Mouse (Mus musculus) urinary bladder, adult 2 months (tissue): ENCODE data around the gene Atp6ap1. TPM values are rescaled to one million over a fixed set of nuclear protein-coding genes. Genes with fewer than 3 reads are reported as not detected.

Source experiments
- DNase-seq: peaks from one replicate; pipeline ENCODE4 v3.0.0; 2022; ENCODE audit warnings: low spot score
- polyA plus RNA-seq: library from polyadenylated mRNA; depleted of rRNA; stranded (reverse); fragments of >200 nt; gene quantifications from 2 replicates; pipeline ENCODE4 v1.2.3, GENCODE M21; 2012; rRNA removed

Atp6ap1 gene
- polyA plus RNA-seq, 1 experiment, result 234 TPM

DNA sequence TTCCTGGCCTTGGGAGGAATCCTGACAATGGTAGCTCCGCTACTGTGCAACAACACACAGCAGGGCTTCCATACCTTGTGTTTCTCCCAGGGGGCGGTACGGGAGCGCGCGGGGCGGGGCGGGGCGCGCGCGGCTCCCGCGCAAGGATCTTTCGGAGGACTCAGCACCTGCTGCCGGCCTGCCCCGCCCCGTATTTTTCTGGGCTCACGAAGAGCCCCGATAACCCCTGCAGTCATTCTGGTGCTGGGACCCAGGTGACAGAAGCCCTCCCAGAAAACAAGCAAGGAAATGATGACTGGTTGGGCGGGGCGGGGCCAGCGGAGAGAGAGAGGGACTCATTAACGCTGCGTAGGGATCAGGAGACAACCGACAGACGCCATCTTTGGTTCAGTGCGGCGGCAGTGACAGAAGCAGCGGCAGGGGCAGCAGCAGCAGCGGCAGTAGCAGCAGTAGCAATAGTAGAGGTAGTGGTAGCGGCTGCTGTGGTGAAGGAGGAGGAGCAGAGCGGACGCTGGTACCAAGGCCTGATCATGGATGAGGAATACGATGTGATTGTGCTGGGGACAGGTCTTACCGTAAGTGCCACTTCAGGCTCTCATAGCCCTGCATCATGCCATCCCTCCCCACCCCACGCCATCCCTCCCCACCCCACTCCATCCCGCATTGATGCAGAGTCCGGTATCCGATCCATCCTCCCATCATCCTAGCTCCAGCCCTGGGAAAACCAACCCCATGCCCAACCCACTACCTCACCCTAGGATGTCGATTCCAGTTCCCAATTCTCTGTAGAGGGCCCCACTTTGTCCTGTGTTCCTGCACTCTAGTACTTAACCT is 8.2 kb downstream of the Atp6ap1 start, which contains the start of gene Gdi1:
TSS of gene Gdi1 (plus strand) at position 132 of the 834 bp plus-strand sequence.
- peak; percentile 67 for DNase-seq

GRCm38 (mm10) chrX:74312540-74313464 is 15.9 kb downstream of the Atp6ap1 start, which contains the start of gene Fam50a:
Gene Fam50a (plus strand): TSS chrX:74313033.
- peak; percentile 57 for DNase-seq

- DNase-seq, result peak; percentile 73
Observed at GRCm38 (mm10) chrX:74328725-74329161, 31.8 kb downstream of the Atp6ap1 start, which contains the start of gene Plxna3. Gene Plxna3 (plus strand): TSS chrX:74329066.

- no peak for DNase-seq
Observed at GRCm38 (mm10) chrX:74329215-74329671, 32.3 kb downstream of the Atp6ap1 start.

- no peak for DNase-seq
Observed at GRCm38 (mm10) chrX:74330166-74330930, 33.5 kb downstream of the Atp6ap1 start.

- no peak for DNase-seq
Observed at GRCm38 (mm10) chrX:74352645-74353466, 56.0 kb downstream of the Atp6ap1 start.

- DNase-seq, result peak; percentile 46
Observed at GRCm38 (mm10) chrX:74353467-74353770, 56.5 kb downstream of the Atp6ap1 start, which contains the start of gene Lage3. Gene Lage3 (minus strand): TSS chrX:74353618.

Other genes starting within 250 kb of the Atp6ap1 start
- gene Opn1mw, start 169.6 kb upstream of the Atp6ap1 start, polyA plus RNA-seq, result not detected in 2 replicates
- gene Mecp2, start 161.7 kb upstream of the Atp6ap1 start, polyA plus RNA-seq, result 12.8 and 17.1 TPM in 2 replicates
- gene Tex28, start 129.3 kb upstream of the Atp6ap1 start, polyA plus RNA-seq, result not detected in 2 replicates
- gene Tktl1, start 119.8 kb upstream of the Atp6ap1 start, polyA plus RNA-seq, result 0.03 and 0.04 TPM in 2 replicates
- gene Flna, start 47.3 kb upstream of the Atp6ap1 start, polyA plus RNA-seq, result 5,313 and 5,579 TPM in 2 replicates
- 92.6 and 98.0 TPM in 2 replicates for gene Emd, start 42.4 kb upstream of the Atp6ap1 start, polyA plus RNA-seq
- gene Rpl10, start 26.3 kb upstream of the Atp6ap1 start, polyA plus RNA-seq, result 2,380 and 2,941 TPM in 2 replicates
- 106 and 145 TPM in 2 replicates for gene Taz, start 15.2 kb upstream of the Atp6ap1 start, polyA plus RNA-seq
- gene Dnase1l1, start 14.8 kb upstream of the Atp6ap1 start, polyA plus RNA-seq, result 36.1 and 44.7 TPM in 2 replicates
- 251 and 365 TPM in 2 replicates for gene Gdi1, start 7.9 kb downstream of the Atp6ap1 start, polyA plus RNA-seq
- 52.5 and 63.5 TPM in 2 replicates for gene Fam50a, start 15.9 kb downstream of the Atp6ap1 start, polyA plus RNA-seq
- 16.4 and 17.9 TPM in 2 replicates for gene Plxna3, start 32.0 kb downstream of the Atp6ap1 start, polyA plus RNA-seq
- gene Lage3, start 56.5 kb downstream of the Atp6ap1 start, polyA plus RNA-seq, result 67.1 and 87.5 TPM in 2 replicates
- gene Ubl4a, start 76.1 kb downstream of the Atp6ap1 start, polyA plus RNA-seq, result 54.3 and 66.7 TPM in 2 replicates
- gene Slc10a3, start 76.3 kb downstream of the Atp6ap1 start, polyA plus RNA-seq, result 14.1 and 18.0 TPM in 2 replicates
- 38.3 and 40.6 TPM in 2 replicates for gene Fam3a, start 96.2 kb downstream of the Atp6ap1 start, polyA plus RNA-seq
- 25.0 and 26.3 TPM in 2 replicates for gene Ikbkg, start 96.2 kb downstream of the Atp6ap1 start, polyA plus RNA-seq
- gene G6pdx, start 132.1 kb downstream of the Atp6ap1 start, polyA plus RNA-seq, result 95.5 and 113 TPM in 2 replicates
- gene Gm6880, start 184.3 kb downstream of the Atp6ap1 start, polyA plus RNA-seq, result not detected in 2 replicates